Mouse (Mus musculus) layer of hippocampus, postnatal 36 days (tissue): ENCODE results near the gene Ccnt1. TPM values are rescaled to one million over a fixed set of nuclear protein-coding genes. Genes with fewer than 3 reads are reported as not detected.

Experiments used
- DNase-seq, 2 experiments: peaks; one replicate each; pipeline ENCODE4 v3.0.0; 2022
- microRNA-seq, 2 experiments: library from miRNA; unstranded; fragments of <30 nt; microRNA quantifications; one replicate each; pipeline ENCODE4 v1.2.0; 2021
- total RNA-seq, 2 experiments: library from RNA; stranded (reverse); gene quantifications; 2 replicates each; pipeline ENCODE4 v1.2.3; 2021

Gene Ccnt1
- total RNA-seq, 2 experiments from 2014 or later: 37.5 to 49.6 TPM

- no peak for DNase-seq
These were observed 61.3 kb downstream of the Ccnt1 start for GRCm38 (mm10) chr15:98509387-98509786.

DNA sequence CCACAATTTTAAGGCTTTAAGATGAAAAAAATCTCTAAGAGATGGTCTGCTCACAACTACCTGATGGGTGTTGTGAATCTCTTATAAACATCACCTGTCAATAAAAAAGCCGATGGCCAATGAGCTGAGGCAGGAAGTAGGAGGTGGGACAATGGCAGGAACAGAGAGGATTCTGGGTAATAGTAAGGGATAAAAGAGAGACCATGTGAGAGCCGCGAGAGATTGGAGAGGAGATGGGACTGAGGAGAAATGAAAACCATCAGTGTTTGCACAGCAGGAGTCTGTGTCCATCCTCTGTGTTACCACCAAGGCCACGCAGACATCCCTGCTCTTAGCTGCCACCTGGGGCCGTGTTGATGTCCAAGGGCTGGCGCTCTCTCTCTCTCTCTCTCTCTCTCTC, 63.4 kb downstream of the Ccnt1 start:
- DNase-seq: no peak

DNA sequence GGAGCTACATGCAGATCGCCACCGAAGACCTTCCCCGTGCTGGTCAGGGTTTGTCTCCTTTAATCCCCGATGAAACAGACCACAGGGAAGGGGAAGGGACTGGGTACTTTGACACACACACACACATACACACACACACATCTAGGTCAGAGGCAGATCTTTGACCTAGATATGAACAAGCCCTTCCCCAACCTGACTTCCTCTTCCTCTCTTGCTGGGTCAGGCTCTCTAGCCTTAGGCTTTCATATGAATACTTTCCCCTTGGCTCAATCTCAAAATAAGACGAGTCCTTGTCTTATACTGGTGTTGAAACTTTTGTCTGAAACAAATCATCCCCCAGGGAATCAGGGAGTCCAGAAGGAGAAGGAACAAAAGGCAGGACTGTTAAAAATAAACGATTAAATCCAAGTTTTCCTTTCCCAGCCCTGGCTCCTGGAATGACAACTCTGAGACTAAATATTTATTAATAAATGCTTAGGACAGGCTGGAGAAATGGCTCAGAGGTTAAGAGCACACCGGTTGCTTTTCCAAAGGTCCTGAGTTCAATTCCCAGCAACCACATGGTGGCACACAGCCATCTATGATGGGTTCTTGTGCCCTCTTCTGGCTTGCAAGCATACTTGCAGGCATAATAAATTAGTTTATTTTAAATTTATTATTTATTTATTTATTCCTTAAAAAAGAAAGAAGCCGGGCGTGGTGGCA, 64.3 kb downstream of the Ccnt1 start:
- no peak for DNase-seq

DNA sequence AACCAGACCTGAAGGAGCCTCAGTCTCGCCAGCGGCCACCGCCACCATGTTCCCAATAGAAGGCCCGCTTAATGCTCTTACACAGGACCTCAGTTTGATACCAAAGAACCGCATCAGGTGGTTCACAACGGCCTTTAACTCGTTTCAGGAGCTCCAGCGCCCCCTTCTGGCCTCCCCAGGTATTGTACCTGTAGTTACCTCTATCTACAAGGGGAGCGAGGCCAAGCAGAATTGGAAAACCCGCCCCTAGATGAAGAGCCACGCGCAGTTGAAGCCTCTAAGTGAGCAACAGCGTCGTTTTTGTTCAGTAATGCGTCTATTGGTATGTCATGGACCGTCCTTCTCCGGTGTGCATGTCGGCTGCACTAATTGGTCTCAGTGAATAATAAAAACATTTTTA, 66.2 kb downstream of the Ccnt1 start:
- DNase-seq: no peak

GRCm38 (mm10) chr15:98503317-98503716, 67.4 kb downstream of the Ccnt1 start:
- DNase-seq: no peak

DNA sequence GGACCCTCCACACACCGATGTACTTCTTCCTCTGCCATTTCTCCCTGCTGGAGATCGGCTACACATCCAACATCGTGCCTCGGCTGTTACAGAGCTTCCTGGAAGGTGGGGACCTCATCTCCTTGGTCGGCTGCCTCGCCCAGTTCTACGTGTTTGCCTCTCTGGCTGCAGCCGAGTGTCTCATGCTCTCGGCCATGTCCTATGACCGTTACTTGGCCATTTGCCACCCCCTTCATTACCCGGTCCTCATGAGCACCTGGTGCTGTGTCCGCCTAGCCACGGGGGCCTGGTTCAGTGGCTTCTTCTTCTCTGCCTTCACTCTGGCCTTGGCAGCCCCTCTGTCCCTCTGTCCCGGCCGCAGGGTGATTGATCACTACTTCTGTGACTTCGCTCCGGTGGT, 73.1 kb downstream of the Ccnt1 start:
- DNase-seq: no peak

DNA sequence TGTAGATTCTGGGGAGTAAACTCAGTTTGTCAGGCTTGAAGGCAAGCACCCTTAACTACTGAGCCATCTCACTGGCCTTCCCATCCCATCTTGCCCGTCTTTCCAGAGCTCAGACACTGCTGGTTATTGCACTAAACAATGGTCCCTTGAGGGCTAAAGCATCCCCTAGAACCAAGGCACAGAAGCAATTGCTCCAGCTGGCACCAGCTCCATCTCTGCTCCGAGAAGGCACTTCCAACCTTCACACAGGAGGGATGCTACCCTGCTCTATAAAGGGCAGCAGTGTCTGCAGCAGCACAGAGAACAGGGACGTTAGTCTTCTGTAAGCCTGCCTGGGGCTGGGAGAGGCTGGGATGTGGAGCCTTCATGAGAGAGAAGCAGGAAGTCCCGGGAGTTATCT, 78.6 kb downstream of the Ccnt1 start, which contains the start of gene Olfr279:
Olfr279 (plus strand) TSS at position 301 of the 400 bp plus-strand sequence.
- no peak for DNase-seq

GRCm38 (mm10) chr15:98491332-98491731, 79.4 kb downstream of the Ccnt1 start:
- no peak for DNase-seq

Small RNA genes within 50 kb of the gene (microRNA-seq; reads per million reads assigned to microRNA genes)
- 3.3 to 7.8 reads per million in 2 experiments for gene Mir1291

Other genes with a start within 250 kb of the Ccnt1 start
- not detected for gene Olfr284, start 229.9 kb downstream of the Ccnt1 start, total RNA-seq
- not detected for gene Olfr283, start 190.0 kb downstream of the Ccnt1 start, total RNA-seq
- gene Olfr282, start 139.7 kb downstream of the Ccnt1 start, total RNA-seq: not detected
- gene Olfr281, start 118.3 kb downstream of the Ccnt1 start, total RNA-seq: not detected
- gene OR5BS1P, start 101.0 kb downstream of the Ccnt1 start, total RNA-seq: not detected
- not detected for gene Lalba, start 88.2 kb downstream of the Ccnt1 start, total RNA-seq
- gene Olfr279, start 78.5 kb downstream of the Ccnt1 start, total RNA-seq: not detected
- 10 to 100 TPM; 62.6 to 64.2 TPM for gene Kansl2, start 36.7 kb downstream of the Ccnt1 start, total RNA-seq
- not detected for gene 4930415O20Rik, start 81 bp upstream of the Ccnt1 start, total RNA-seq
- 10 to 100 TPM; 43.7 to 48.8 TPM for gene Adcy6, start 39.2 kb upstream of the Ccnt1 start, total RNA-seq
- gene Cacnb3, start 59.9 kb upstream of the Ccnt1 start, total RNA-seq: 100 to 1,000 TPM; 198 to 206 TPM
- gene Ddx23, start 92.0 kb upstream of the Ccnt1 start, total RNA-seq: 10 to 100 TPM; 87.5 to 92.0 TPM
- 1 to 10 TPM; 7.2 to 7.6 TPM for gene Rnd1, start 106.5 kb upstream of the Ccnt1 start, total RNA-seq
- gene Ccdc65, start 137.3 kb upstream of the Ccnt1 start, total RNA-seq: 10 to 100 TPM in 1 of 2 experiments, 1 to 10 TPM in 1; 8.0 to 10.1 TPM
- 1 to 10 TPM in 1 of 2 experiments, under 1 TPM in 1; 0.88 to 1.0 TPM for gene Fkbp11, start 157.3 kb upstream of the Ccnt1 start, total RNA-seq
- gene Arf3, start 192.3 kb upstream of the Ccnt1 start, total RNA-seq: 100 to 1,000 TPM; 792 to 841 TPM
- under 1 TPM; 0.42 to 0.61 TPM for gene Wnt10b, start 207.2 kb upstream of the Ccnt1 start, total RNA-seq
- not detected for gene Wnt1, start 218.9 kb upstream of the Ccnt1 start, total RNA-seq
- 1,000 to 10,000 TPM; 1,665 to 1,670 TPM for gene Ddn, start 238.6 kb upstream of the Ccnt1 start, total RNA-seq